Mouse (Mus musculus): ENCODE measurements at regions not wholly inside any gene's neighbourhood (a gene's known extent, or its start where the extent isn't known, plus 50 kb on each side); places are given as distances from the start of the nearest gene placed in this dataset.

GRCm38 (mm10) chr6:22634740-22635139 lies 240.6 kb upstream of the Ptprz1 start:
- H3K9me3 ChIP-seq (replicated peaks), result no peaks in the 10 kb centered on the region
- no peaks in the 10 kb centered on the region for H3K4me1 ChIP-seq (replicated peaks)
- ATAC-seq (ENCODE audit: low read depth) (no peak), DNase-seq (no peak)
- no peak overlapping the region for H3K27ac ChIP-seq
- H3K27me3 ChIP-seq, result no peaks in the 10 kb centered on the region
- H3K4me2 ChIP-seq, result no peak overlapping the region
- H3K4me3 ChIP-seq (replicated peaks), result no peak overlapping the region
- no peaks in the 10 kb centered on the region for H3K36me3 ChIP-seq
- no peak overlapping the region for H3K9ac ChIP-seq
- 58% methylated on average over 5 of the region's 5 CpGs for WGBS (ENCODE audit: insufficient replicate concordance)

- Histone ChIP-seq H3K4me2 (no peak overlapping the region), H3K4me1 (replicated peaks) (no peaks in the 10 kb centered on the region)
- WGBS (ENCODE audit: insufficient replicate concordance), result 54% methylated on average over 5 of the region's 5 CpGs
These were observed 235.5 kb upstream of the Fam3c start for GRCm38 (mm10) chr6:22591592-22591991.

GRCm38 (mm10) chr6:22584851-22585250 lies 228.8 kb upstream of the Fam3c start:
- H3K4me2 ChIP-seq, result no peak overlapping the region
- no peaks in the 10 kb centered on the region for H3K36me3 ChIP-seq
- no peaks in the 10 kb centered on the region for H3K9me3 ChIP-seq (replicated peaks)
- H3K9ac ChIP-seq, result no peak overlapping the region
- DNase-seq, result no peak
- no peak overlapping the region for H3K4me3 ChIP-seq (replicated peaks)
- H3K27ac ChIP-seq, result no peak overlapping the region
- ATAC-seq (ENCODE audit: low read depth), result no peak
- no peaks in the 10 kb centered on the region for H3K27me3 ChIP-seq
- WGBS (ENCODE audit: insufficient replicate concordance), result 44% methylated on average over 4 of the region's 4 CpGs
- H3K4me1 ChIP-seq (replicated peaks), result no peaks in the 10 kb centered on the region

More at GRCm38 (mm10) chr6:22591592-22591991, 235.5 kb upstream of the Fam3c start:
- Histone ChIP-seq H3K36me3 (no peaks in the 10 kb centered on the region), H3K9me3 (replicated peaks) (no peaks in the 10 kb centered on the region), H3K27ac (no peak overlapping the region), H3K27me3 (no peaks in the 10 kb centered on the region), H3K9ac (no peak overlapping the region), H3K4me3 (replicated peaks) (no peak overlapping the region)
- DNase-seq (no peak), ATAC-seq (ENCODE audit: low read depth) (no peak)

- H3K27ac ChIP-seq, result no peak overlapping the region
- no peaks in the 10 kb centered on the region for H3K9me3 ChIP-seq (replicated peaks)
- H3K4me3 ChIP-seq (replicated peaks), result no peak overlapping the region
- H3K4me1 ChIP-seq (replicated peaks), result no peaks in the 10 kb centered on the region
- no peak for ATAC-seq (ENCODE audit: low read depth)
- H3K27me3 ChIP-seq, result no peaks in the 10 kb centered on the region
- no peaks in the 10 kb centered on the region for H3K36me3 ChIP-seq
- WGBS (ENCODE audit: insufficient replicate concordance), result 17% methylated on average over 1 of the region's 1 CpGs
- no peak overlapping the region for H3K4me2 ChIP-seq
- no peak overlapping the region for H3K9ac ChIP-seq
- DNase-seq, result no peak
These were observed 216.9 kb upstream of the Fam3c start for GRCm38 (mm10) chr6:22572925-22573324.

- ATAC-seq (ENCODE audit: low read depth) (no peak), DNase-seq (no peak)
- H3K4me3 ChIP-seq (replicated peaks), result no peak overlapping the region
- H3K9me3 ChIP-seq (replicated peaks), result no peaks in the 10 kb centered on the region
- no peak overlapping the region for H3K4me2 ChIP-seq
- H3K36me3 ChIP-seq, result no peaks in the 10 kb centered on the region
- H3K9ac ChIP-seq, result no peak overlapping the region
- WGBS (ENCODE audit: insufficient replicate concordance), result 68% methylated on average over 9 of the region's 9 CpGs
- no peak overlapping the region for H3K27ac ChIP-seq
- no peaks in the 10 kb centered on the region for H3K4me1 ChIP-seq (replicated peaks)
- no peaks in the 10 kb centered on the region for H3K27me3 ChIP-seq
These were observed 211.8 kb upstream of the Fam3c start for GRCm38 (mm10) chr6:22567891-22568290.

GRCm38 (mm10) chr6:22548296-22549245 lies 192.5 kb upstream of the Fam3c start:
- ATAC-seq (ENCODE audit: low read depth) (no peak), DNase-seq (no peak)
- Histone ChIP-seq H3K27ac (no peak overlapping the region), H3K36me3 (no peaks in the 10 kb centered on the region), H3K27me3 (no peaks in the 10 kb centered on the region), H3K4me1 (replicated peaks) (no peaks in the 10 kb centered on the region), H3K4me3 (replicated peaks) (no peak overlapping the region), H3K9ac (no peak overlapping the region), H3K9me3 (replicated peaks) (no peaks in the 10 kb centered on the region), H3K4me2 (no peak overlapping the region)
- WGBS (ENCODE audit: insufficient replicate concordance), result 63% methylated on average over 13 of the region's 13 CpGs

- H3K4me2 ChIP-seq, result no peak overlapping the region
- H3K36me3 ChIP-seq, result no peaks in the 10 kb centered on the region
- ATAC-seq (ENCODE audit: low read depth) (no peak), DNase-seq (no peak)
- no peaks in the 10 kb centered on the region for H3K27me3 ChIP-seq
- no peaks in the 10 kb centered on the region for H3K9me3 ChIP-seq (replicated peaks)
- no peak overlapping the region for H3K9ac ChIP-seq
- H3K4me1 ChIP-seq (replicated peaks), result no peaks in the 10 kb centered on the region
- H3K27ac ChIP-seq, result no peak overlapping the region
- WGBS (ENCODE audit: insufficient replicate concordance), result 48% methylated on average over 2 of the region's 2 CpGs
- H3K4me3 ChIP-seq (replicated peaks), result no peak overlapping the region
These were observed 185.6 kb upstream of the Fam3c start for GRCm38 (mm10) chr6:22541603-22542002.

GRCm38 (mm10) chr6:22538254-22538653 lies 182.2 kb upstream of the Fam3c start:
- H3K4me1 ChIP-seq (replicated peaks), result no peaks in the 10 kb centered on the region
- no peaks in the 10 kb centered on the region for H3K9me3 ChIP-seq (replicated peaks)
- H3K36me3 ChIP-seq, result no peaks in the 10 kb centered on the region
- H3K4me2 ChIP-seq, result no peak overlapping the region
- H3K9ac ChIP-seq, result no peak overlapping the region
- 66% methylated on average over 4 of the region's 4 CpGs for WGBS (ENCODE audit: insufficient replicate concordance)
- no peak overlapping the region for H3K27ac ChIP-seq
- no peak overlapping the region for H3K4me3 ChIP-seq (replicated peaks)
- DNase-seq, result no peak
- H3K27me3 ChIP-seq, result no peaks in the 10 kb centered on the region
- ATAC-seq (ENCODE audit: low read depth), result no peak

GRCm38 (mm10) chr6:22524384-22524783 lies 168.3 kb upstream of the Fam3c start:
- Histone ChIP-seq H3K4me2 (no peak overlapping the region), H3K36me3 (no peaks in the 10 kb centered on the region), H3K4me3 (replicated peaks) (no peak overlapping the region), H3K9ac (no peak overlapping the region), H3K9me3 (replicated peaks) (no peaks in the 10 kb centered on the region), H3K27ac (no peak overlapping the region), H3K4me1 (replicated peaks) (no peaks in the 10 kb centered on the region), H3K27me3 (no peaks in the 10 kb centered on the region)
- 47% methylated on average over 3 of the region's 3 CpGs for WGBS (ENCODE audit: insufficient replicate concordance)
- DNase-seq (no peak), ATAC-seq (ENCODE audit: low read depth) (no peak)

GRCm38 (mm10) chr6:22523582-22524234 lies 167.7 kb upstream of the Fam3c start:
- no peak overlapping the region for H3K4me2 ChIP-seq
- H3K27ac ChIP-seq, result no peak overlapping the region
- H3K9me3 ChIP-seq (replicated peaks), result no peaks in the 10 kb centered on the region
- DNase-seq, result no peak
- no peaks in the 10 kb centered on the region for H3K4me1 ChIP-seq (replicated peaks)
- no peak overlapping the region for H3K9ac ChIP-seq
- H3K27me3 ChIP-seq, result no peaks in the 10 kb centered on the region
- no peak overlapping the region for H3K4me3 ChIP-seq (replicated peaks)
- 63% methylated on average over 9 of the region's 9 CpGs for WGBS (ENCODE audit: insufficient replicate concordance)
- no peak for ATAC-seq (ENCODE audit: low read depth)
- no peaks in the 10 kb centered on the region for H3K36me3 ChIP-seq

- Histone ChIP-seq H3K27me3 (no peaks in the 10 kb centered on the region), H3K4me3 (replicated peaks) (no peak overlapping the region), H3K4me2 (no peak overlapping the region), H3K4me1 (replicated peaks) (no peaks in the 10 kb centered on the region), H3K27ac (no peak overlapping the region), H3K36me3 (no peaks in the 10 kb centered on the region), H3K9me3 (replicated peaks) (no peaks in the 10 kb centered on the region), H3K9ac (no peak overlapping the region)
- DNase-seq (no peak), ATAC-seq (ENCODE audit: low read depth) (no peak)
- 61% methylated on average over 1 of the region's 1 CpGs for WGBS (ENCODE audit: insufficient replicate concordance)
These were observed 150.8 kb upstream of the Fam3c start for GRCm38 (mm10) chr6:22506871-22507270.
